Mouse (Mus musculus) midbrain, embryonic 12.5 days (tissue): Measurements from ENCODE around the gene Bcl6. TPM values are rescaled to one million over a fixed set of nuclear protein-coding genes. Genes with fewer than 3 reads are reported as not detected.
A peak's percentile ranks its signal among the peaks of the same experiment; 100 is the strongest.

ENCODE experiments used
- ATAC-seq: fragments of 200-750 bp; cut with Nextera tagmentation; 2 replicates; pipeline ENCODE4 v1.8.0; 2017; ENCODE audit warnings: low read depth, moderate TSS enrichment, moderate library complexity; ENCODE audit not compliant: low FRiP score
- H3K27ac ChIP-seq: fragments of 300-500 bp; sonication (generic); replicated peaks from 2 replicates; pipeline ENCODE4 v1.5.1; 2016; ENCODE audit warnings: mild to moderate bottlenecking
- H3K27me3 ChIP-seq: fragments of 300-500 bp; sonication (generic); 2 replicates; pipeline ENCODE4 v1.6.1; 2016; ENCODE audit warnings: mild to moderate bottlenecking
- H3K36me3 ChIP-seq: fragments of 300-500 bp; sonication (generic); 2 replicates; pipeline ENCODE4 v1.6.1; 2016
- H3K4me1 ChIP-seq: fragments of 300-500 bp; sonication (generic); 2 replicates; pipeline ENCODE4 v1.6.1; 2016
- H3K4me2 ChIP-seq: fragments of 300-500 bp; sonication (generic); replicated peaks from 2 replicates; pipeline ENCODE4 v1.6.1; 2016; ENCODE audit warnings: mild to moderate bottlenecking, moderate library complexity
- H3K4me3 ChIP-seq: fragments of 300-500 bp; sonication (generic); 2 replicates; pipeline ENCODE4 v1.5.1; 2016; ENCODE audit warnings: mild to moderate bottlenecking
- H3K9ac ChIP-seq: fragments of 300-500 bp; sonication (generic); replicated peaks from 2 replicates; pipeline ENCODE4 v1.6.1; 2016; ENCODE audit warnings: mild to moderate bottlenecking, moderate library complexity
- H3K9me3 ChIP-seq: fragments of 300-500 bp; sonication (generic); 2 replicates; pipeline ENCODE4 v1.6.1; 2016; ENCODE audit warnings: mild to moderate bottlenecking
- WGBS: fragments of 180-500 bp; shearing (Covaris S2); methylation state at CpG from one replicate; pipeline ENCODE4 v1.1.7; 2016; 5-methylcytosine and 5-hydroxymethylcytosine counted together
- polyA plus RNA-seq: library from polyadenylated mRNA; unstranded; fragments of >200 nt; fragmentation: Nextera tagmentation; extraction: Ambion mirVana; gene quantifications from 2 replicates; pipeline ENCODE4 v1.2.1, GENCODE M21; 2016

Gene Bcl6
- 0.15 and 0.25 TPM in 2 replicates for polyA plus RNA-seq

GRCm38 (mm10) chr16:23988466-23989208 lies at the start of gene Bcl6, which contains the start of gene Gm37419:
TSS of gene Bcl6 (minus strand) at chr16:23988852.
TSS of gene Gm37419 (plus strand) at chr16:23988482.
- Histone ChIP-seq H3K4me1 (peaks cover 41% of the 10 kb centered on the region), H3K27ac (peak within 1 kb of the TSS; percentile 97), H3K9me3 (no peaks in the 10 kb centered on the region), H3K27me3 (peaks cover 33% of the 10 kb centered on the region), H3K4me2 (peak within 1 kb of the TSS; percentile 98), H3K9ac (peak within 1 kb of the TSS; percentile 77), H3K4me3 (peak within 1 kb of the TSS; percentile 68), H3K36me3 (no peaks in the 10 kb centered on the region)
- under 1% methylated on average over 68 of the region's 68 CpGs for WGBS
- peak; percentile 83 for ATAC-seq

- Histone ChIP-seq H3K9me3 (no peaks in the 10 kb centered on the region), H3K9ac (no peak overlapping the region), H3K36me3 (no peaks in the 10 kb centered on the region), H3K4me3 (no peak overlapping the region), H3K4me2 (no peak overlapping the region), H3K27me3 (no peaks in the 10 kb centered on the region), H3K27ac (no peak overlapping the region), H3K4me1 (no peaks in the 10 kb centered on the region)
- ATAC-seq, result no peak
- WGBS, result 93% methylated on average over 3 of the region's 3 CpGs
These were observed 47.7 kb upstream of the Bcl6 start for GRCm38 (mm10) chr16:24036398-24036797.

- Histone ChIP-seq H3K4me2 (no peak overlapping the region), H3K36me3 (no peaks in the 10 kb centered on the region), H3K9ac (no peak overlapping the region), H3K27me3 (no peaks in the 10 kb centered on the region), H3K4me3 (no peak overlapping the region), H3K27ac (no peak overlapping the region), H3K9me3 (no peaks in the 10 kb centered on the region), H3K4me1 (no peaks in the 10 kb centered on the region)
- ATAC-seq, result no peak
These were observed 47.1 kb upstream of the Bcl6 start for GRCm38 (mm10) chr16:24035767-24036166.

GRCm38 (mm10) chr16:24034450-24034849 lies 45.8 kb upstream of the Bcl6 start:
- 67% methylated on average over 2 of the region's 2 CpGs for WGBS
- no peaks in the 10 kb centered on the region for H3K36me3 ChIP-seq
- no peak overlapping the region for H3K4me2 ChIP-seq
- H3K27me3 ChIP-seq, result no peaks in the 10 kb centered on the region
- H3K9me3 ChIP-seq, result no peaks in the 10 kb centered on the region
- H3K27ac ChIP-seq, result no peak overlapping the region
- ATAC-seq, result no peak
- H3K9ac ChIP-seq, result no peak overlapping the region
- no peak overlapping the region for H3K4me3 ChIP-seq
- H3K4me1 ChIP-seq, result no peaks in the 10 kb centered on the region

GRCm38 (mm10) chr16:24033259-24033658 lies 44.6 kb upstream of the Bcl6 start:
- no peaks in the 10 kb centered on the region for H3K27me3 ChIP-seq
- H3K9me3 ChIP-seq, result no peaks in the 10 kb centered on the region
- no peak overlapping the region for H3K27ac ChIP-seq
- no peaks in the 10 kb centered on the region for H3K36me3 ChIP-seq
- H3K4me2 ChIP-seq, result no peak overlapping the region
- H3K9ac ChIP-seq, result no peak overlapping the region
- H3K4me3 ChIP-seq, result no peak overlapping the region
- H3K4me1 ChIP-seq, result no peaks in the 10 kb centered on the region
- ATAC-seq, result no peak
- 92% methylated on average over 5 of the region's 5 CpGs for WGBS

- Histone ChIP-seq H3K27me3 (no peaks in the 10 kb centered on the region), H3K27ac (no peak overlapping the region), H3K4me1 (no peaks in the 10 kb centered on the region; the same call in 1 of the 2 replicates), H3K4me2 (no peak overlapping the region), H3K9ac (no peak overlapping the region), H3K4me3 (no peak overlapping the region), H3K36me3 (no peaks in the 10 kb centered on the region), H3K9me3 (no peaks in the 10 kb centered on the region)
- whole genome bisulfite sequencing, result 73% methylated on average over 2 of the region's 2 CpGs
- ATAC-seq, result no peak
These were observed 41.5 kb upstream of the Bcl6 start for GRCm38 (mm10) chr16:24029965-24030672.

GRCm38 (mm10) chr16:24025442-24025841 lies 36.8 kb upstream of the Bcl6 start:
- H3K4me1 ChIP-seq, result no peaks in the 10 kb centered on the region; the same call in 1 of the 2 replicates
- no peaks in the 10 kb centered on the region for H3K27me3 ChIP-seq
- no peaks in the 10 kb centered on the region for H3K36me3 ChIP-seq
- no peak overlapping the region for H3K27ac ChIP-seq
- H3K9ac ChIP-seq, result no peak overlapping the region
- H3K4me3 ChIP-seq, result no peak overlapping the region
- WGBS, result 74% methylated on average over 7 of the region's 7 CpGs
- no peaks in the 10 kb centered on the region for H3K9me3 ChIP-seq
- ATAC-seq, result no peak
- H3K4me2 ChIP-seq, result no peak overlapping the region

- Histone ChIP-seq H3K4me1 (no peaks in the 10 kb centered on the region; the same call in 1 of the 2 replicates), H3K9ac (no peak overlapping the region), H3K4me2 (no peak overlapping the region), H3K4me3 (no peak overlapping the region), H3K36me3 (no peaks in the 10 kb centered on the region), H3K27ac (no peak overlapping the region), H3K9me3 (no peaks in the 10 kb centered on the region), H3K27me3 (no peaks in the 10 kb centered on the region)
- ATAC-seq, result no peak
- 89% methylated on average over 4 of the region's 4 CpGs for WGBS
These were observed 34.0 kb upstream of the Bcl6 start for GRCm38 (mm10) chr16:24022605-24023004.

- no peak for ATAC-seq
- H3K4me1 ChIP-seq, result no peaks in the 10 kb centered on the region; the same call in 1 of the 2 replicates
- no peak overlapping the region for H3K4me2 ChIP-seq
- H3K36me3 ChIP-seq, result no peaks in the 10 kb centered on the region
- 82% methylated on average over 1 of the region's 1 CpGs for WGBS
- no peaks in the 10 kb centered on the region for H3K27me3 ChIP-seq
- no peak overlapping the region for H3K9ac ChIP-seq
- H3K4me3 ChIP-seq, result no peak overlapping the region
- H3K9me3 ChIP-seq, result no peaks in the 10 kb centered on the region
- H3K27ac ChIP-seq, result no peak overlapping the region
These were observed 33.1 kb upstream of the Bcl6 start for GRCm38 (mm10) chr16:24021722-24022121.

- Histone ChIP-seq H3K27ac (no peak overlapping the region), H3K9ac (no peak overlapping the region), H3K4me3 (no peak overlapping the region), H3K36me3 (no peaks in the 10 kb centered on the region), H3K27me3 (no peaks in the 10 kb centered on the region), H3K4me2 (no peak overlapping the region), H3K9me3 (no peaks in the 10 kb centered on the region), H3K4me1 (no peaks in the 10 kb centered on the region)
- ATAC-seq, result no peak
- 78% methylated on average over 5 of the region's 5 CpGs for WGBS
These were observed 28.1 kb upstream of the Bcl6 start for GRCm38 (mm10) chr16:24016742-24017141.

GRCm38 (mm10) chr16:24016273-24016672 lies 27.6 kb upstream of the Bcl6 start:
- Histone ChIP-seq H3K9ac (no peak overlapping the region), H3K4me2 (no peak overlapping the region), H3K27ac (no peak overlapping the region), H3K4me3 (no peak overlapping the region), H3K36me3 (no peaks in the 10 kb centered on the region), H3K27me3 (no peaks in the 10 kb centered on the region), H3K4me1 (no peaks in the 10 kb centered on the region), H3K9me3 (no peaks in the 10 kb centered on the region)
- 49% methylated on average over 6 of the region's 6 CpGs for WGBS
- no peak for ATAC-seq

- H3K4me2 ChIP-seq, result no peak overlapping the region
- H3K4me3 ChIP-seq, result no peak overlapping the region
- no peak overlapping the region for H3K27ac ChIP-seq
- no peaks in the 10 kb centered on the region for H3K4me1 ChIP-seq
- no peak for ATAC-seq
- no peaks in the 10 kb centered on the region for H3K36me3 ChIP-seq
- 89% methylated on average over 3 of the region's 3 CpGs for WGBS
- H3K27me3 ChIP-seq, result no peaks in the 10 kb centered on the region
- H3K9ac ChIP-seq, result no peak overlapping the region
- H3K9me3 ChIP-seq, result no peaks in the 10 kb centered on the region
These were observed 25.7 kb upstream of the Bcl6 start for GRCm38 (mm10) chr16:24014378-24014777.
